Mouse (Mus musculus) small intestine, adult 2 months (tissue): ENCODE data around the gene Fgb.

Experiments used
- CTCF ChIP-seq: fragments of 200-500 bp; IDR thresholded peaks from 2 replicates; pipeline ENCODE4 v1.5.1; 2012; ENCODE audit warnings: low read depth, mild to moderate bottlenecking, control low read depth, inconsistent platforms, low read length, moderate library complexity, mixed read lengths; ENCODE audit not compliant: insufficient replicate concordance, insufficient read length; ENCODE audit errors: extremely low read depth
- POLR2A ChIP-seq: fragments of 200-500 bp; IDR thresholded peaks from 2 replicates; pipeline ENCODE4 v1.6.1; 2012; ENCODE audit warnings: low read depth, mild to moderate bottlenecking, control low read depth, inconsistent platforms, low read length, moderate library complexity

DNA sequence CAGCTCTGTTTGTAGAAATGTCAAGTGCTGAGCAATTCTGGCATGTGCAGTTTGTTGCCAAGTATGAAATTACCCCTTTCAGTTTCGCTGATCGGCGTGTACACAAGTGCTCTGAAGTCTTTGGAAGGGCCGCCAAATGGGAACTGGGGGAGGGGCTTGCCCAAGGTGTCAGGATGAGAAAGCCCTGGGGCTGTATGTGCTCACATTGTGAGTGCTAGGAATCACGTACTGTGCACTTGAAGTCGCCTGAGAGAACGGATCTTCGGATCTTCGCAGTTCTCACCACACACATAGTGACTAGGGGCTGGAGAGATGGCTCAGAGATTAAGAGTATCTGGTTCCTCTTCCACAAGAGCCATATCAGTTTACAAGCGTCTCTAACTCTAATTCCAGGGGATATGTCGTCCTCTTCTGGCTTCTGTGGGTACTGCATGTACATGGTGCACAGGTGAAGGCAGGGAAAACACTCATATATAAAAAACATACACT is 30.9 kb upstream of the Fgb start:
- TF ChIP-seq POLR2A (no peak), CTCF (no peak)
